Mouse (Mus musculus) gonadal fat pad, adult 2 months (tissue): ENCODE data around the gene Gm37240. TPM values are rescaled to one million over a fixed set of nuclear protein-coding genes. Genes with fewer than 3 reads are reported as not detected.
"Not testable (repeated sequence)": the region's sequence is repeated elsewhere in the genome, so short reads cannot be mapped to it uniquely, and the experiment has no call there.

ENCODE experiments used
- DNase-seq: peaks from one replicate; pipeline ENCODE4 v3.0.0-alpha.2; 2012; ENCODE audit warnings: low read depth
- polyA plus RNA-seq: library from polyadenylated mRNA; depleted of rRNA; stranded (reverse); fragments of >200 nt; gene quantifications from 2 replicates; pipeline ENCODE4 v1.2.3, GENCODE M21; 2012

Gm37240 gene
- polyA plus RNA-seq, 1 experiment, result 6.2 TPM

DNA sequence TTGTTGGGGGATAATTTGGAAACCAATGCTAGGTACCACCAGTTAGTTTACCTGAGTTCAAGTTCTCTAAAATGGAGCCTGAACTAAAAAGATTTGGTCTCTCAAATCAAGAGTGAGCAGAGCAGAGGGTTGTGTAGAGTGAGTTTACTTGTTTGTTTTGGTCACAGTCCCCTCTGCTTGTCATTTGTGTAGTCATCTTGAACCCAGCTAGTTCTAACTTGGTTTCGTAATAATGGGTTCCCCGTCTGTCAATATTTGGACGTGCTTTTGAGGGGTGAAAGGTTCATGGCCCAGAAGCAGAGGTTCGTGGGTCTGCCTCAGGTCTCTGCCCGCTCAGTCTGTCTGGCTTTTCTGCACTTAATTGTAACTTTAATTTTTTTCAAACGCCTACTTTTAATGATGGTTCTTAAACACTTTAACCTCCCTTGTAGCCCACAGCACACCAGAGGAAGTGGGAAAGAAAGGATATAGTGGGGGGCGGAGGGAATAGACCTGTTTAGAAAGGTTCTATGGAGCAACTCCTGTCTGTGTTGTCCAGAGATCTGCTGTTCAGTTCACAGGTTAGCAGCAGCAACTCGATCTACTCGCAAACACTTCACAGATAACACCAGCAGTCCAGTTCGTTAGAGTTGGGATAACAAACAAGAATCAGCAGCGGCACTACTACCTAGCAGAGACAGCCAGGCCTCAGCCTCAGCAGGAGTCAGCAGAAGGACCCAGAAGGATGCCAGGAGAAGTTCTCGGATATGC, 1237.6 kb downstream of the Gm37240 start:
- DNase-seq, result no peak

DNA sequence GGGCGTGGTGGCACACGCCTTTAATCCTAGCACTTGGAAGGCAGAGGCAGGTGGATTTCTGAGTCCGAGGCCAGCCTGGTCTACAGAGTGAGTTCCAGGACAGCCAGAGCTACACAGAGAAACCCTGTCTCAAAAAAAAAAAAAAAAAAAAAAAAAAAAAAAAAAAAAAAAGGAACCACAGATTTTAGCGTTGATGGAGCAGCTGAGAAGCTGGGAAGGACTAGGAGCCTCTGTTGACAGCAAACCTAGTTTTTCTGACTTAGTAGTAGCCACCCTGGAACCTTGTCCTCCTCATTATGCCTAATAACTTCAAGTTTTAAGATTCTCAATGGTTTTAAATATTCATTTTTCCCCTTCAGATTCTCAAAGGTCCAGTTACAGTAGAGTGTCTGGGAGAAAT, 1239.2 kb downstream of the Gm37240 start:
- not testable (repeated sequence) for DNase-seq

DNA sequence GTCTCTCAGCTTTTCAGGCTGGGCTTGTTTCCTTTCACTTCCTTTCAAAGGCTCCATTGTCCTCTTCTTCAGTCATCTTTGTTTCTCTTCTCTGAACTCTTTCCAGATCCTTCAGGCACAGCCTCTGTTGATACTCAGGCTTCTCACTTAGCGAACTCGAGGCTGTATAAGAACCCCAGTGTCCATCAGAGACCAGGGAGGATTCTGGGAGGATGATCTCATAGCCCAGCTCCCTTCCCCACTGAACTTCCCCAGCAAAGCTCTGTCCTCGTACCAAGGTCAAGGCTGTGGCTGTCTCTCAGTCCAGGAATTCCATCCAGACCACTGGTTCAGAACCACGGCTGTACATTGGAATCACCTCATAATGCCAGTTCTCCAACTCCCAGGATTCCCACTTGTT, 1239.7 kb downstream of the Gm37240 start:
- DNase-seq, result no peak

DNA sequence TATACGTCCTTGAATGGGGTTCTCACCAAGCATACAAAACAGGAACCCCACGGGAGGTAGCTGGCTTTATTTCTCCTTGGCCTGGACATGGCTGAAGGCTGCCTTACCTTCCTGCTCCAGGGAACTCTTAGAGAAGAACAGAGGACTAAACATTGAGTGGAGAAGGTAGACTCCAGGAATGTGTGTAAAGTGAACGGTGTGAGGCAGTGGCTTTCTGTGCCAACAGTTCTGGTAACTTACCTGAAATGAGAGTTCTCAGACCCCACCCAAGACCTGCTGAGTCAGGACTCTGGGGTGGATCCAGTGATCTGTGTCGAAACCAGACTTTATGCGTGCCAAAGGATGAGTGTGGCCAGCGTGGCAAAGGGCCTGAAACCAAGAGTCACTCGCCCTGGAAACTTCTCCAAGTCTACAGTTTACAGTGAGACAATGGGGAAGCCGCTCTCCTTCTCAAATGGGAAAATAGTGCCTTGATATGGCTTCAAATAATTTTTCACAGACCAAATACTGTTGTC, 1240.9 kb downstream of the Gm37240 start:
- no peak for DNase-seq

DNA sequence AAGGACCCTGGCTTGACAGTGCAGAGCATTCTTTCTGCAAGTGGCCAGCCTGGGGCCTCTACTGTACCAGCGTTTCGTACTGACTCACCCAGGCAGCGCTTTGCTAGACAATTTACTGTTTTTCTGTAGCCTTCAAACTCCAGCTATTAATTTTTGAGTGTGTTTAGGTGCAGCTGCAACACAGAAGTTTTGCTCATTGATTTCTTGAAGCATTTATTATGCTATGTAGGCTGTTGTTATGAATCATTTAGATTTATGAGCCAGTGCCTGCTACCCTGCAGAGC, 1241.4 kb downstream of the Gm37240 start:
- no peak for DNase-seq

DNA sequence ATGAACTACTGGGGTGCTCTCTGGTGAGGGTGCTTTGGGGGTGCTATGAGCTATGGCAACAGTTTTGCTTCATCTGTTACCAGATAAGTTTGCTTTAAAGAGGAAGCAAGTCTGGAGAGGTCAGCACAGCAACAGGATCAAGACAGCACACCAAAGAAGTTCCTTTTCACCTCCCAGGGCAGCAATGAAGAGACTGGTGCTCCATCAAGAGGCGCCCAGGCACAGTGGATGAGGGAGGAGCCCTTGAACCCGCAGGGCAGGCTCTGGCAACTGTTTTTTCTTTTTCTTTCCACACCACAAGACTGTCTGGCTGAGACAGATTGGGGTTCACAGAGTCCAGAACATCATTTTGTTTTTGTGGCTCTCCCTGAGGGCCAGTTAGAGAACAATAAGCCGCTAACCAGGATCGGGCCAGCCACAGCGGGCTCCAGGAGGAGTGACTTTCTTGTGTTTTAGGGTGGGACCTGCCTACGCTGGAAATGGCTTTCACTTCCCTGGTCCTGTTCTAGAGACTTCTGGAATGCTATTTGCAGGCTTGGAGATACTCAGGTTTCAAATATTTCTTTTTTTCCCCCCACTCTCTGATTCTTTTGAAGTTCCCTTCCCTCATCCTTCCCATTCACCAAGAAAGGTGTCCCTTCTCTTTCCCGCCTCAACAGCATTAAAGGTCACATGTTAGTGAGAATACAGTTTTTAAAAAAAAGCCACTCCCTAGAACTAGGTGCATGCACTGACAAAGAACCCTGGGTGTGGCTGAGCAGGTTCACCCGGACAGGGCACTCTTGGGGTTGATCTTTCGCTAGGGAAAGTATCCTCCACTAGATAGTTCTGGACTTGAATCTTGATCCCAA, 1241.9 kb downstream of the Gm37240 start:
- DNase-seq, result no peak

DNA sequence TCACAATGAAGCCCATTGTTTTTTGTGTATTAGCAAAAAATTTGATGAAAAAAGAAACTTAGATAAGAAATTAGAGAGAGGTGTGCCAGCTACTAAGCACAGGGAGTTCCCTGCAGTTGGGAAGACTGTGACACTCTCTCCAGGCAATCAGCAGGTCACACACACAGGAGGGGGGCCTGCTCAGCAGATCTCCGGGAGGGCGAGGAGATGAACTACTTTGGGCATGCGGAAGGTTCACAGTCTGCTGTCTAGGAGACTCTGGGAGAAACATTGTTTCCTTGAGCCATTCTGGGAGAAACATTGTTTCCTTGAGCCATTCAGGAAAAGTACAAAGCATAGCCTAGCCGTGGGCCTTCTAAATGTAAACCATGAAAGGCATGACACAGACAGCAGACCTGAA, 1244.4 kb downstream of the Gm37240 start:
- no peak for DNase-seq

DNA sequence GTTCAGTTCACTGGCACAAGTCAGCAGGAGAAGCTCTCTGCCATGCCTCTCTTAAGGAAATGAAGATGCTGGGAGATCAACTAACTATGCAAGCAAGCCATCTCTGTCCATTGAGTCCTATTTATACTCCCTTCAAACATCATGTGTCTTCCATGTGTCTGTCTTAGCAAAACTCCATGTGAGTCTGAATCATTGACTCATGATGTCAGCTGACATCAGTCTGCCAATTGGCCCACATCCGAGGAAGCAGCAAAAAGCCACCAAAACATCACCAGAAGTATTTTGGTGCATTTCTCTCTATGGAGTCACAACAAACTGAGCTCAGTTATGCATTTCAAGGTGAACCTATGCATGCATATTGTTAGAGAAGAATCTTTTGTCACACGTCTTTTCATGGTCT, 1245.9 kb downstream of the Gm37240 start:
- DNase-seq, result no peak

DNA sequence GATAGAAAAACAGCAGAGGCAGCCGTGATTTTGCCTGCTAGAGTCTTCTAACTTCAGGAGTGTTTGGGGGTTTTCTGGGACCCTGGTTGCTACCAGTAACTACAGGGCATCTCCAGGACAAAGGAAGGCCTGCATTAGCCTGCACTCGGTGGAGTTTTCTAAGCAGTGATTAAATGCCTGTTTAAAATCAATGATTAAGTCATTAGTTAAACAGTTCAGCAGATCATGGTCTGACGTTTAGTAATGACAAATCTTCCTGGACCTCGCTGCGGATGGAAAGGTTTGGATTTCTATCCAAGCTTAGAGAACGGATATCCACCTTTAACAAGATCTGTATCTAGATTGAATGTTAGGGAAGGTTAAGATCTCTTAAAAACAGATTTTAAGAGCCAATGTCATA, 1246.8 kb downstream of the Gm37240 start:
- DNase-seq, result no peak

DNA sequence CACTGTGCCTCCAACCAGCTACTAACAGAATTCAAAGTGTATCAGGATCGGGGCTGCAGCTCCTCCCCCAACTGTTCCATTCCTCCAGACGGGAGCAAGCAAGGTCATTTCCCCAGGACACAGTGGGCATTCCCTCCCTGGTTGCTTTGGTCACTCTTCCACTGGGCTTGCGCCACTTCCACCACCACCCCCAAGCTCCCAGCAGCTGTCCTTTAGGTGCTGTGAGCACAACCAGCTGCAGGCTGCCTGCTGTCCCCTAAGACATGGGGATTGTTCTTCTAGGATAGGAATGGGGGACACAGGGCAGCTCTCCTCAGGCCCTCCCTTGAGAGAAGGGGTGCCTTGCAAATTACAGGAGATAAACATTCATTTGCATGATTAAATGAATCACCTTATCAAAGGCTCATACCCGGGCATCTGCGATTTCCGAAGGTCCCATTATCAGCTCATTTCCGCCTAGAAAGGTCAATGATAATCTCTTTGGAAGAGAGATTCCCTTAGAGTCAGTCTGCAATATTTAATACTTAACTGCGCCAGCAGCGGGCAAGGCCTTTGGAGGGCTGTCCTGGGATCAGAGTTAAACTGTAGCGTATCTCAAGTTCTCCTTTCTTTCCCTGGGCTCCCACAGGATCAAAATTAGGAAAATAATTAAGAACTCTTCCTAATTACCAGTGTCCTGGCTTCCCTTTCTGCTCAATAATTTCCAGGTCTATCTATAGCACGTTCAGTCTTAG, 1247.4 kb downstream of the Gm37240 start:
- no peak for DNase-seq

DNA sequence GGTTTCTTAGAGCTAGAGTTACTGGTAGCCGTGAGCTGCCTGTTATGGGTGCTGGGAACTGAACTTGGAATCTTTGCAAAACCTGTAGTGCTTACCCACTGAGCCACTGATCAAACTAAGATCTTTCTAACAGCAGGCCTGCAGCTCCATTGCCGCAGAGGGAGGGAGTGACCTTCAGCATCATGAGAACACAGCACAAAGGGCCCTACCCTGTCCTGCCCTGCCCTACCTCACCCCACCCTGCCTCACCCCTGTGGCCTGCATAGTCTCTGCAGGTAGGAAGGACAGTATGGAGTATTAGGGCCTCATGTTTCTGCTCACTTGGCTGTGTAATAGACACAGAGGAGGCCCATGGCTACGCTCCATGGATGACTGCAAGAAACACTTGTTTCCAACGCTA, 1248.5 kb downstream of the Gm37240 start:
- no peak for DNase-seq

DNA sequence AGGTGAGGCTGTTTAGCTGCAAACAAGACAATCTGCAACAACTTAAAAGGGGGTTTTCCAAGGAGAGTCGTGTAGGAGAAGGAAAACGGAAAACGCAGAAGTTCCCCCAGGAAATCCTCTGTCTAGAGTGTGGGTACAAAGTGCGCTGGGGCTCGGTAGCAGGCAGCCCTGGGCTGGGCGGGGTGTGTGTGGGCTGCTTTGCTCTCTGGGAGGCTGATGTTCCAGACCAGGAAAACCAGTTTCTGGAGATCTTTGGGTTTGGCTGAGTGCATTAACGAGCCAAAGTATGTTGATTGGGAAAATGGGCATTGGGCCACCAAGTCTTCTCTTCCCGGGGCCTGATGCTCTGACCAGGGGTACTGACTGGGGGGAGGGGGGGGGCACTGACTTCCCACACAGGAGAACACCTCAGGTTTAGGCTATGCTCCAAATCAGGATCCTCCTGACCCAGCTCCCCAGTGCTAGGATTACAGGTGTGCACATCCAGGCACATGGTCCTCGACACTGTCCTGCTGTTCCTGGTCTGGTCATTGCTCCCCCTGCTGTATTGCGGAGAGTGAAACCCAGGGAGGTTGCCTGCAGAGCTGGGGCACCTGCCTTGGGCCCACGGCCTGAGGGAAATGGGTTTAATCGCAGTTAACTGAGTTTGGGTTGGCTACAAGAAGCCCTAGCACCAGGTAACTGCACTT, 1249.3 kb downstream of the Gm37240 start:
- no peak for DNase-seq

DNA sequence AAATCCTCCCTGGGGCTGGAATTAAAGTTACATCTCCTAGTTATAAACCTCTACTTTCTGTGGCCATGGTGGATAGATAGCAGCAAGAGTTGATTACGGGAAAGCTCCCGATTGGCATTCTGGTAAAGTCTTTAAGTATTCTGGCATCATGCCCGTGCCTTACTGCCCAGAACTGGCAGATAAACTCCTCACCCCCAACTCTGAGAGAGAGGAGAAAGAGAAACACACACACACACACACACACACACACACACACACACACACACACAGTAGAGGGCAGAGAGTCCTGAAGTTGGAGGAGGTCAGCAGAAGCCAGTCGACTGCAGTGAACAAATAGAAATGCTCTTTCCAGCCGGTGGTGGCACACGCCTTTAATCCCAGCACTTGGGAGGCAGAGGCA, 1250.2 kb downstream of the Gm37240 start:
- DNase-seq, result no peak

DNA sequence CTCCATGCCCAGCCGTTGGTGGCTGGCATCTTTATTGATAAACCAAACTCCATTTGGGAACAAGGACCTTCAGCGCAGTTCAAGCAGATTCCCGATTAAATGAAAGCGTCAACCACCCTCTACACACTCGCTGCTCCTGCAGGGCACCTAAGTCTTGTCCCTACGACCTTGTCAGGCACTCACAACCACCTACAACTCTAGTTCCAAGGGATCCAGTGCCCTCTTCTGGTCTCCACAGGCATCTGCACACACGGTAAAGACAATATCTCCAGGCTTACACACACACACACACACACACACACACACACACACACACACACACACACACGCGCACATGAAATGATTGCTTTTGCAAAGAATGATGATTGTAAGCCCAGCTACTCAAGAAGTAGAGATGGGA, 1255.7 kb downstream of the Gm37240 start:
- DNase-seq, result no peak

DNA sequence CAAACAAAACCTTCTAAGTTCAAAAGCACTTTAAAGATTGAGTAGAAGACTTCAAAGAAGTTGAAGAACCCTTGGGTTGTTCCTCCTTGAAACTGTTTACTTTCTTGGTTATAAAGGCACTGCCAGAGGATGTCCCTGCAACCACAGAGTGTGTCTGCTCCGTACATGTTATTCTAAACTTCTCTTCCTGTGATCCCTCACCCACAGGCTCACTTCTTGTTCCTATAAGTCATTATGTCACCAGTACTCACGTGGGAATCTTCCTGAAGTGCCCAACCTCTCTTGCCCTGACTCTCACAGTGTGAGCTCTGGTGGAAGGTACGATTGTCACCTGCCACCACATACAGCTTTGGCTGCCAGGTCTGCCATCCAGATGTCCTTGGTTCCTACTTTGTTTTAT, 1265.3 kb downstream of the Gm37240 start:
- no peak for DNase-seq

DNA sequence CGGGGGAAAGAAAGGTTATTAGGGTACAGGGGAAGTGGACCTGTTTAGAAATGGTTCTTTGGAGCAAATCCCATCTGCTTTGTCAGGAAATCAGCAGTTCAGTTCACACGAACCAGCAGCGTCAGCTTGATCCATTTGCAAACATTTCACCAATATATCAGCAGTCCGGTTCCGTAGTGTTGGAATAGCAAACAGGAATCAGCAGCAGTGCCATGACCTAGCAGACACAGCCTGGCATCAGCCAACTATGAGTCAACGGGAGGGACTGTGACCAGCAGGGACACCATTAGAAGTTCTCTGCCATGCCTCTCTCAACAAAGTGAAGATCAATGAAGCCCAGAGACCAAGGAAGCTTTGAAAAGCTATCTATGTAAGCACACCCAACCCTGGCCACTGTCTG, 1267.6 kb downstream of the Gm37240 start:
- DNase-seq, result no peak

DNA sequence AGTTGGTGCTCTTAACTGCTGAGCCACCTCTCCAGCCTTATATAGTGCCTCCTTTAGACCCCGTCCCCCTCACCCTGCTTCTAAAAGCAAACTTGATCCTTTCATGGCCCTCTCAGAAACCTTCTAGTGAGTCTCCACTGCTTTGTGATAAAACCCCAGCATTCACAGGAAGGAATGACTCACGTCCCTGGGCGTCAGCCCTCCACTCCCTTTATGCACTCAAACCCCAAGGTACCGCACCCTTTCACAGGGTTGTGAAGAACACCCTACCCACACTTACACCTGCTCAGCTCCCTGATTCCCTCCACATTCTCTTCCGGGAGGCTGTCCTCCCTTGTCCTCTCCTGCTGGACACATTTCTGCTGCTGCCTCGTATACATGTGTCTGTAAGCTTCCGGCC, 1268.3 kb downstream of the Gm37240 start:
- no peak for DNase-seq

DNA sequence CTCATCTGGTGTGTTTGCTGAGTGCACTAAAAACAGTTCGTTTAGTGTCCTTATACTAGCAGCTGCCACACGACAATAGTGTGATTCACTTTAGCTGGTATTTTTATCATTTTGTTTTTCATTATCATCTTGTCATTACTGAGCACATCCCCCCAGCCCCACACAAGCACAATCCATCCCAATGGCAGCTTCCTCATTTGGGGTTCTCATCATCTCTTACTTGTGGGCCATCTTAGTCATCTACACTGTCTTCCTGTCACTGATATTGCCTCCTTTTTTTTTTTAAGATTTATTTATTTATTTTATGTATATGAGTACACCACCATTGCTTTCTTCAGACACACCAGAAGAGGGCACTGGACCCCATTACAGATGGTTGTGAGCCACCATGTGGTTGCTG, 1268.7 kb downstream of the Gm37240 start:
- no peak for DNase-seq

DNA sequence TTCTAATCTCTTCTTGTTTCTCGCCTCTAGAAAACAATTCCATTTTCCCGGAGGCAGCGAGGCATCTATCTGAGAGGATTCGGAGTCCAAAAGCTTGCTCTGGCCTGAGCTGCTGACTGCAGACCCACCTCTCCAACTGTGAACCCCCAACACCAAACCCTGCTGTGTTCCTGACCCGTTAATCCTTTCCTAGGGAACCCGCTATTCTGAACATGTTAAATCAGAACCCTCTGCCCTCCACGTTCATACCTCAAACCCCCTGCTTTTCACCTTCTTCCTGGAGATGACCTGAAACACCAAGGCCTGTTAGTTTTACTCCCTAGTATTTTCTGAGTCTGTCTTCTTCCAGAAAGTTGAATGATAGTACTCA, 1271.5 kb downstream of the Gm37240 start:
- DNase-seq, result no peak

DNA sequence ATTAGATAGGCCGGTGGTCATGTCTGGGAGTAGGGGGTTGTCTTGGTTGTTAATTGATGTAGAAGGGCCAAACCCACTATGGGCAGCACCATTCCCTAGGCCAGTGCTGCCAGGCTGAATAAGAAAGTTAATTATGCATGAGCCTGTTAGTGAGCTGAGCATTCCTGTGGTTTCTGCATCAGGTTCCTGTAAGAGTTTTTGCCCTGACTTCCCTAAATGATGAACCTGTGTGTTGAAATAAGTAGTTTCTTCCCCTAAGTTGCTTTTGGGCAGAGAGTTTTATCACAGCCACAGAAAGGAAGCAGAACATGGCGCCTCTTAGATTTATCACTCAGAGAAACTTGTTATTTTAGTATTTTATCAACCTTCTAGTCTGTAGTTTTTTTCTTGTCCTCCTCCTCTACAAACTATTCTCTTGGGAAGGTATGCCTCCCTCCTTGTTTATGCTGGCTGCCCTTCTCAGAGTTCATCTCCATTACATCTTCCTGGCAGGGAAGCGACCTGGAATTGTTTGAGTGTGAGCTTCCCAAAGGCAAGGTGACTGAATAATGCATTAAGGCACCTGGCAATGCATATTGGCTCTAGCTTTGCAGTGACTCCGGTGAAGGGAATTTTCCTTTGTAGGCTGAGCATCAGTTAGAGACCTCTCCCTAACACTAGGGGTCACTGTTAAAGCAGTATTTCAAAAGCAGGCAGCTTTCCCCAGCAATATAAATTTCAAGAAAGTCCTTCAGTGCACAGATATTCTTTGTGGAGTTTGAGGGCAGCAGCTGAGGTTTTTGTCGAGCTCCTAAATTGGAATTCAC, 1272.1 kb downstream of the Gm37240 start:
- no peak for DNase-seq

DNA sequence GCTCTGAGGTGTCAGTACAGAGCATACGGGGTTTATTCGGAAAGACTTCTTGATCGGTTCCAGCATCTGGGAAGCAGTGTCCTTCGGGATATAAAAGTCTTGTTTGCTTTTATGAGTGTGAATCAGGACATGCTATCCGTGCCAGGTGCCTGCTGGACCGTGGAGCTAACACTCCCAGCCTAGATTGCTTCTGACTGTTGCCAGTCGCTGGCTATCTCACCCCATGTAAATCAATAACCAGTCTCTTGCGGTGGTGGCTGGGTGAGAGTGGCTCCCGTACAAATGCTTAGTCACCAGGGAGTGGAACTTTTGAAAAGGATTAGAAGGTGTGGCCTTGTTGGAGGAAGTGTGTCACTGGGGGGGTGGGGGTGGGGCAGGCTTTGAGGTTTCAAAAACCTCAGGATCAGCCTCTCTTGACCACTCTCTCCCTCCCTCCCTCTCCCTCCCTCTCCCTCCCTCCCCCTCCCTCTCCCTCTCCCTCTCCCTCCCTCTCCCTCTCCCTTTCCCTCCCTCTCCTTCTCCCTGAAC, 1277.1 kb downstream of the Gm37240 start:
- no peak for DNase-seq
